ENCODE assay signal across 8 mouse cellular contexts in the genomic region with DNA sequence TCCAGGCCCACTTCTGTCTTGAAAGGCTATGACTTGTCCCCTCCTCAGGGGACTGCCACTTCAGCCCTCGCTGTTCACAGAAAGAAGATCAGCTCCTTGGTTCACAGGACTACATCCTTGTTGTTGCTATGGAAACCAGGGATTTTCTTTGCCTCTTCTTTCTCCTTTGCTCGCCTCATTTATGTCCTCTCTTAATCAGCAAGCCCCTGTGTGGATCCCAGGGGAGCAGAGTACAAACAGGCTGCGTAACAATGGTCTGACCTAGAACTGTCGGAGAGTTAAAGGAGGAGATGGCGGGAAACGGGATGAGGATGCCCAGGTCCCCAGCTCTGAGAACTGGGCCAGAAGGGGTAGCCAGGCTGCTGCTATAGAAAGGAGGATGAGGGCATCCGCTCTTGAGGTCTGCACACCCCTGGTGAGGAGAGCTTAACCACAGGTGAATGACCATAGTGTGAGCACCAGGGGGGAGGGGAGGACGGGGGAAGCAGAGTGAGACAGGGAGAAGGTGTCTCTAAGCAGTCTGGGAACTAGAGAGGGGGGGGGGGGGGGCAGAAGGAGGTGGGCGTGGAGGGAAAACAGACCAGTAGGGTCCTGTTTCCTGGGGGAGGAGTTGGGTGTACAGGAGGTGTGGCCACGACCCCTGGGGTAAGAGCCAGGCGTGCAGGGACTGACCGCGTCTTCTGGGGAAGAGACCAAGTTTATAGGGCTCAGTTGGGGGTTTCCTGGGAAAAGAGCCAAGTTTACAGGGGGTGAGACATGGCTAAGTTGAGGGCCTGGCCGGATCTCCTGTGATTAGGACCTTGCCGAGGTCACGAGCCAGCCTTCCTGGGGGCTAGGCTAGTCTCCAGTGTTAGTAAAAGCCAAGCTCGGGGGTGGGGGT. TPM values are rescaled to one million over a fixed set of nuclear protein-coding genes. Genes with fewer than 3 reads are reported as not detected.
DNase-seq lines count a peak whose midpoint lies in the region; ATAC-seq and TF ChIP-seq lines count a peak whose summit lies in the region.

No protein-coding gene starts in this region.

- H3K27ac ChIP-seq in ES-Bruce4 (ENCODE audit: insufficient read depth, low read length): no peak overlapping the region
- H3K27ac ChIP-seq in embryonic facial prominence, embryonic 15.5 days (replicated peaks): no peak overlapping the region
- no peak overlapping the region for H3K27ac ChIP-seq in limb, embryonic 15.5 days

- H3K4me1 ChIP-seq in ES-Bruce4 (ENCODE audit: control insufficient read depth, insufficient read depth, low read length): peaks cover 2% of the 10 kb centered on the region
- H3K4me1 ChIP-seq in embryonic facial prominence, embryonic 15.5 days: peaks cover 6% of the 10 kb centered on the region
- H3K4me1 ChIP-seq in limb, embryonic 15.5 days: peaks cover 15% of the 10 kb centered on the region

- peak overlapping the region; percentile 41 for H3K4me3 ChIP-seq in ES-Bruce4 (ENCODE audit: low read depth, low read length)
- H3K4me3 ChIP-seq in embryonic facial prominence, embryonic 15.5 days (replicated peaks): no peak overlapping the region
- H3K4me3 ChIP-seq in limb, embryonic 15.5 days: no peak overlapping the region

- no peak overlapping the region for H3K9ac ChIP-seq in ES-Bruce4 (ENCODE audit: low read depth, poor library complexity, severe bottlenecking)
- no peak overlapping the region for H3K9ac ChIP-seq in embryonic facial prominence, embryonic 15.5 days
- H3K9ac ChIP-seq in limb, embryonic 15.5 days: no peak overlapping the region

- ATAC-seq in embryonic facial prominence, embryonic 15.5 days (ENCODE audit: insufficient number of reproducible peaks, low FRiP score, low TSS enrichment, low read depth): 0 out of 2 replicates have a peak, but pooled peaks have one; percentile 21
- ATAC-seq in limb, embryonic 15.5 days (ENCODE audit: insufficient number of reproducible peaks, low FRiP score, low TSS enrichment, low read depth): no peak

- WGBS in embryonic facial prominence, embryonic 15.5 days: 3% methylated on average over 16 of the region's 17 CpGs
- 2% methylated on average over 16 of the region's 17 CpGs for WGBS in limb, embryonic 15.5 days

- no peaks in the 10 kb centered on the region for H3K9me3 ChIP-seq in ES-Bruce4 (replicated peaks; ENCODE audit: control insufficient read depth, insufficient read depth, low read length, poor library complexity, severe bottlenecking)
- no peaks in the 10 kb centered on the region for H3K9me3 ChIP-seq in embryonic facial prominence, embryonic 15.5 days (replicated peaks)
- H3K9me3 ChIP-seq in limb, embryonic 15.5 days: no peaks in the 10 kb centered on the region

- H3K27me3 ChIP-seq in ES-Bruce4 (ENCODE audit: control insufficient read depth, insufficient read depth, low read length, poor library complexity, severe bottlenecking): no peaks in the 10 kb centered on the region
- H3K27me3 ChIP-seq in embryonic facial prominence, embryonic 15.5 days: no peaks in the 10 kb centered on the region
- no peaks in the 10 kb centered on the region for H3K27me3 ChIP-seq in limb, embryonic 15.5 days

- no peak for TF ChIP-seq CTCF in ES-Bruce4 (IDR thresholded peaks at IDR 0.05; ENCODE audit: low read depth, low read length)

- no peak for TF ChIP-seq POLR2A in ES-Bruce4 (IDR thresholded peaks at IDR 0.05; ENCODE audit: insufficient read depth, low read length)

- TF ChIP-seq EP300 in ES-Bruce4 (IDR thresholded peaks at IDR 0.05; ENCODE audit: insufficient read depth, low read depth, low read length): no peak

- intact Hi-C loops in heart, postnatal 10 days (cut with DNase I): no loop called here

- DNase-seq in cerebellum, adult 11-12 months: peak; percentile 85
- no peak for DNase-seq in cerebellum, postnatal 4 days (ENCODE audit: low spot score in 2 of 2)
- no peak for DNase-seq in frontal cortex, postnatal 10 days (ENCODE audit: low spot score in 2 of 2)
- DNase-seq in layer of hippocampus, postnatal 10 days (ENCODE audit: low spot score in 2 of 2): no peak
- no peak for DNase-seq in heart, postnatal 10 days

- no peaks in the 10 kb centered on the region for H3K36me3 ChIP-seq in ES-Bruce4 (ENCODE audit: control insufficient read depth, insufficient read depth, low read length, poor library complexity, severe bottlenecking)
- no peaks in the 10 kb centered on the region for H3K36me3 ChIP-seq in embryonic facial prominence, embryonic 15.5 days
- H3K36me3 ChIP-seq in limb, embryonic 15.5 days: no peaks in the 10 kb centered on the region

- peak overlapping the region; percentile 31 for H3K4me2 ChIP-seq in embryonic facial prominence, embryonic 15.5 days (replicated peaks)
- peak overlapping the region; percentile 14; the same call in 1 of the 2 replicates for H3K4me2 ChIP-seq in limb, embryonic 15.5 days

RNA-seq across cellular contexts. Expression of a gene that starts 31.4 kb away (rescaled TPM):
- polyA plus RNA-seq in ES-Bruce4 (2011; ENCODE audit: insufficient read depth, insufficient read length, low read depth, missing spikeins): 1.4 and 1.8 TPM in 2 replicates
- polyA plus RNA-seq in embryonic facial prominence, embryonic 15.5 days (2015; fragmentation: Nextera tagmentation; extraction: Ambion mirVana): 1.8 and 2.6 TPM in 2 replicates
- polyA plus RNA-seq in limb, embryonic 15.5 days (2015; fragmentation: Nextera tagmentation; extraction: Ambion mirVana): 0.36 and 0.49 TPM in 2 replicates
- 100 to 1,000 TPM; 155 TPM for total RNA-seq in layer of hippocampus, postnatal 10 days (2021)
- total RNA-seq in heart, postnatal 10 days (2021): not detected

RNA-seq across cellular contexts. Expression of a gene that starts 45.3 kb away (rescaled TPM):
- 38.1 and 39.9 TPM in 2 replicates for polyA plus RNA-seq in ES-Bruce4 (2011; ENCODE audit: insufficient read depth, insufficient read length, low read depth, missing spikeins)
- 15.0 and 16.2 TPM in 2 replicates for polyA plus RNA-seq in embryonic facial prominence, embryonic 15.5 days (2015; fragmentation: Nextera tagmentation; extraction: Ambion mirVana)
- 11.2 and 13.8 TPM in 2 replicates for polyA plus RNA-seq in limb, embryonic 15.5 days (2015; fragmentation: Nextera tagmentation; extraction: Ambion mirVana)
- 10 to 100 TPM; 93.9 to 95.2 TPM for total RNA-seq in layer of hippocampus, postnatal 10 days (2021)
- 10 to 100 TPM; 40.5 to 43.3 TPM for total RNA-seq in heart, postnatal 10 days (2021)
